Mouse (Mus musculus): ENCODE measurements around the gene Sgcd. TPM values are rescaled to one million over a fixed set of nuclear protein-coding genes. Genes with fewer than 3 reads are reported as not detected.

Gene Sgcd
- polyA plus RNA-seq, 1 experiment from 2014 or later, result 9.1 TPM

DNA sequence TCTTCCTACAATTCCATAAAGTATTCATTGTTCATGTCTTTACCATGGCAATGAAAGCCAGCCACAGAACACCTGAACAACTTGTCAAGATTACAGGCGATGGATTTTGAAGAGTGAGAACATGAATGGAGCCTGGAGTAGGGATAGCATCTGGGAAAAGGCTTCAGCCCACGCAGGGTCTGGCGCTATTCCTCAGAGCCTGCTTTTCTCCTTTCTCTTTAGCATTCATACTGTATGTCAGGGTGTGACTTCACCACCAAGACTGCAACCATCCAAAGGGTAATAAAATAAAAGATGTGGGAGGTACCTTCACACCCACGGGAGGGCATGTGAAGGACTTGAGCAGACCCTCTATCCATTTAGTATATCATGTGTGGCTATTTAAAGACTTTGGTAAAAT is 720.2 kb downstream of the Sgcd start:
- Histone ChIP-seq H3K27me3 (no peaks in the 10 kb centered on the region), H3K27ac (no peak overlapping the region), H3K36me3 (no peaks in the 10 kb centered on the region), H3K9ac (replicated peaks) (no peak overlapping the region), H3K4me2 (no peak overlapping the region), H3K4me1 (replicated peaks) (no peaks in the 10 kb centered on the region), H3K9me3 (no peaks in the 10 kb centered on the region), H3K4me3 (replicated peaks) (no peak overlapping the region)
- no peak for ATAC-seq (ENCODE audit: insufficient number of reproducible peaks, insufficient read depth, low FRiP score, low TSS enrichment, low read depth)
- 80% methylated on average over 4 of the region's 4 CpGs for WGBS

DNA sequence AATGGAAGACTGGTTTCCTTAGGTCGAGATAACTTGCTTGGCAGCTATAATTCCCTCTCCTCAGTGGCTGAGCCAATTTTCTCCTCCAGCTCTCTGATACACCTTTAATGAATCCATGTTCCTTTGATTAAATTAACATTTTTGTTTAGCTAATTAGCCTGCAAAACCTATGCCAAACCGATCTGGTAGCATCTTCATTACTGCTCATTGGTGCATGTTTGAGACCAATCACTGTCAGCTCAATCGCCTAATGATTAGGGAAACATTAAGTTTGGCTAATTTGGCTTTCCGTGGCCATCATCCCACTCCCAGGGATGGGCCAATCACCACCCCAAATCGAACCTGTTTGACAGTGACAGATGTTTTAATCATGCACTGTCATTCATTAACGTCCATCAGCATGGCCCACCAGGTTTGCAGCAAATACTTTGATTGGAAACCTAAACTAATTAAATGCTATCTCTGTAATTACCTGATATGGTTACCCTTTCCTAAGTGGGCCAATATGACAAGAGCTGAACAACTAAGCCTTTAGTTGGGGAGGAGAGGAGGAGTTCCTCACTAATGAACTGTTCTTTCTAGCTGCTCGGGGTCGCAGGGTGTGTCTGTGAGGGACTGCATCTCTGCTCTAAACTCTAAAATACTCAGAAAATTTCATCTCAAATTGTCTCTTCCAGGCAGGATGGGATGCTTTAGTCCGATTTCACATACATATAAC is 724.3 kb downstream of the Sgcd start:
- Histone ChIP-seq H3K4me2 (no peak overlapping the region), H3K27me3 (no peaks in the 10 kb centered on the region), H3K9ac (replicated peaks) (no peak overlapping the region), H3K27ac (no peak overlapping the region), H3K4me3 (replicated peaks) (no peak overlapping the region), H3K4me1 (replicated peaks) (no peaks in the 10 kb centered on the region), H3K36me3 (no peaks in the 10 kb centered on the region), H3K9me3 (no peaks in the 10 kb centered on the region)
- WGBS, result 81% methylated on average over 9 of the region's 9 CpGs
- ATAC-seq (ENCODE audit: insufficient number of reproducible peaks, insufficient read depth, low FRiP score, low TSS enrichment, low read depth), result no peak

DNA sequence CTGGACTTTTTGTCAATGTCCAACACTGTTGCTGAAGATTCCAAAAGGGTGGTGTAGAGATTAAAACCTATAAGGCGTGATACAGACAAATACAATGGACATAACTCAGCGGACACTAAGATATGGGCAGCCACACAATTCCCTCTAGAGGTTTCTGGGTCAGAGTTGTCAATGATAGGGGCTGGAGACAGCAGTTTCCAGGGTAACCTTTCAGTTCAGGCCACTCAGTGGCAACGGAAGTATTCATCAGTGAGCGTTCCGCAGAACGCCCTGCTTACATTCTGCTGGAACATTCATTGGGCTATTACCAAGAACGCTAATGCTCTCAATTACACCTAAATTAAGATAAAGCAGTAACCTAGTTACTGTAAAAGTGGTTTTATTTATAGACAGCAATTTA is 738.5 kb downstream of the Sgcd start:
- no peaks in the 10 kb centered on the region for H3K4me1 ChIP-seq (replicated peaks)
- 72% methylated on average over 7 of the region's 7 CpGs for WGBS
- no peak for ATAC-seq (ENCODE audit: insufficient number of reproducible peaks, insufficient read depth, low FRiP score, low TSS enrichment, low read depth)
- H3K4me3 ChIP-seq (replicated peaks), result no peak overlapping the region
- no peaks in the 10 kb centered on the region for H3K9me3 ChIP-seq
- H3K4me2 ChIP-seq, result no peak overlapping the region
- no peak overlapping the region for H3K9ac ChIP-seq (replicated peaks)
- H3K27me3 ChIP-seq, result no peaks in the 10 kb centered on the region
- no peak overlapping the region for H3K27ac ChIP-seq
- H3K36me3 ChIP-seq, result no peaks in the 10 kb centered on the region

DNA sequence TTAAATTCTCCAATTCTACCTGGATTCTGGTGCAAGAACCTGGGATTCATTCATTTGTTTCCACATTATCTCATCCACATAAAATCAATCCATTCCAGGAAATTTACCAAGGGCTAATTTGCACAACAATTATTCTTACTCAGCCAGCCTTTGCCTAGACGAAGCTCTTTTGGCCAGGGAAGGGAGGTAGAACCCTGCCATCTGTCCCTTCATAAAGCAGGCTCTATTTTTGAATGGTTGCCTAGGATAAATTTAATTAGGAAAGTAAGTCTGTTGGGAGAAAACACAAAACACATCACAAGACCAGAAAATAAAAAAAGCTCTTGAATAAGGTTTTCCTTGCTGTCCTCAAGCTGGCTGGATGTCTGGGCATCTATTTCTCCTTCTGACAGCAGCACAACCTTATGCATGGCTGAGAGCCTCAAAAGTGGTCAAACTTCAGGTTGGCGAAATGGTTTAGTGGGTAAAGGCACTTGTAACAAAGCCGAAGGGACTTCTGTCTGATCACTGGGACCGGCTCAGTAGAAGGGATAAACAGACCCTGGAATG is 740.4 kb downstream of the Sgcd start:
- H3K36me3 ChIP-seq, result no peaks in the 10 kb centered on the region
- WGBS, result 88% methylated on average over 4 of the region's 4 CpGs

DNA sequence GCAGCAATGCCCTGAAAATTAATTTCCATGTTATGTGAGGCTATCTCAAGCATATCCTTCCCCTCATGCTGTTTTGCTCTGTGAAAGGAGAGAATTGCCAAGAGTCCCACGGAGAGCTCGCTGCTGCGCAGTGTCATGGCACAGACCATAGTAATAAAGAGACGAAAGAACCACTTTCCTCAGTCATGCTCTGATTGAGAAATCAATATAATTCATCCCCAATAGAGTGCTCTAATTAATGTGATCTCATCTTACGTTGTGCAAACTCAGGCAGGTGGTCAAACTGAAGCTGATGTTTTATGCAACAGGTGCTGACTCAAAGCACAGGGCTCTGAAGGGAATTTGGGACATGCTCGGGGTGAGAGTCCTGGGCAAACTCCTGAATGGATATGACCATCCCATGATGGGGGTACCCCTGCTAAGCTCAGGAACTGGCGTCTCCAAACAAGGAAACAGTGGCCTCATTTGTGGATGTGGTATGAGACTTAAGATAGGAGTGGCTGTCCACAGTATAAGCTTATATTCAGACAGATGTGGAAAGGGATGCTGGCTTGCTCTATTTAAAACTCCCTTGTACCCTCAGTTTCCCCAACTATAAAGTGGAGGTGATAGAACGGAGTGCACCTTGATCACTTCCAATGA is 740.9 kb downstream of the Sgcd start:
- whole genome bisulfite sequencing, result 85% methylated on average over 8 of the region's 8 CpGs
- no peaks in the 10 kb centered on the region for H3K4me1 ChIP-seq (replicated peaks)
- H3K4me3 ChIP-seq (replicated peaks), result no peak overlapping the region
- no peak for ATAC-seq (ENCODE audit: insufficient number of reproducible peaks, insufficient read depth, low FRiP score, low TSS enrichment, low read depth)
- H3K27me3 ChIP-seq, result no peaks in the 10 kb centered on the region
- H3K9me3 ChIP-seq, result no peaks in the 10 kb centered on the region
- no peaks in the 10 kb centered on the region for H3K36me3 ChIP-seq
- no peak overlapping the region for H3K27ac ChIP-seq
- no peak overlapping the region for H3K4me2 ChIP-seq
- no peak overlapping the region for H3K9ac ChIP-seq (replicated peaks)

More for the DNA sequence above, 740.4 kb downstream of the Sgcd start:
- Histone ChIP-seq H3K4me2 (no peak overlapping the region), H3K27ac (no peak overlapping the region), H3K9ac (replicated peaks) (no peak overlapping the region), H3K27me3 (no peaks in the 10 kb centered on the region), H3K4me3 (replicated peaks) (no peak overlapping the region), H3K9me3 (no peaks in the 10 kb centered on the region), H3K4me1 (replicated peaks) (no peaks in the 10 kb centered on the region)
- no peak for ATAC-seq (ENCODE audit: insufficient number of reproducible peaks, insufficient read depth, low FRiP score, low TSS enrichment, low read depth)

DNA sequence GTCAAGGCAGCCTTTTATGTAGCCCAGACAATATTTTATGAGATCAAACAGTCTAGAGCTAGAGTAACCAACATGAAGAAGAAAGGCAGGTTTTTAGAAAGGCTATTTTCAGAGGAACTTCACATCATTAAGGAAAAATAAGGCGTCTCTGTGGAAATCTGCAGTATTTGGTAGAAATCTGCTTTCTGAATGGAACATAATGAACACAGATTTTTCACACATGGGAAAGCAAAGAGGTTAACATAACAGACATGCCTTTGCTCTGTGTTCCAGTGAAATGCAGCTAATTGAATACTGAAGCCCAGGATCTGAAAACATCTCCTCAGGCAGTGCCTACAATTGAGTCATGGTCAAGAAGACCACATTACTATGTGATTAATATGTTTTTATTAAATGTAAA is 746.4 kb downstream of the Sgcd start:
- no peak overlapping the region for H3K4me2 ChIP-seq
- no peak for ATAC-seq (ENCODE audit: insufficient number of reproducible peaks, insufficient read depth, low FRiP score, low TSS enrichment, low read depth)
- H3K4me1 ChIP-seq (replicated peaks), result no peaks in the 10 kb centered on the region
- no peak overlapping the region for H3K4me3 ChIP-seq (replicated peaks)
- no peak overlapping the region for H3K9ac ChIP-seq (replicated peaks)
- 77% methylated on average over 1 of the region's 1 CpGs for WGBS
- H3K27ac ChIP-seq, result no peak overlapping the region
- no peaks in the 10 kb centered on the region for H3K9me3 ChIP-seq
- H3K36me3 ChIP-seq, result no peaks in the 10 kb centered on the region
- H3K27me3 ChIP-seq, result no peaks in the 10 kb centered on the region

DNA sequence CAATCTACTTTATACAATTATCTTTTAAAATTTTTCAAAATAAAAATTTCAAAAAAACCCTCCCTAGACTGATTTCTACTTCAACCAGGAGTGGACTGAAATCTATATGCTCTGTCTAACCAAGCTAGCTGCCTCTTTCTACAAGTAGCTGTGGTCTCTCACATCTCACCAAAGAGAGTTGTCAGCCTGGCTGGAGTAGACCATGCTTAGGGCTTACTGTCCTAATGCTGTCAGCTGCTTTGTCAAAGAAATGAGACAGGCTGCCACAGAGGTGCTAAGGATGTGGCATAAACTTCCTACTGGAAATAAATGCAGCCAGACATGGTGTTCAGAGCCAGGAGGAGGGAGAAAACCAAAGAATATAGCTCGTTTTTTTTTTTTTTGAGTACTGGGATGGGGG is 760.5 kb downstream of the Sgcd start:
- Histone ChIP-seq H3K27me3 (no peaks in the 10 kb centered on the region), H3K9ac (replicated peaks) (no peak overlapping the region), H3K4me1 (replicated peaks) (no peaks in the 10 kb centered on the region), H3K9me3 (no peaks in the 10 kb centered on the region), H3K4me3 (replicated peaks) (no peak overlapping the region), H3K4me2 (no peak overlapping the region), H3K36me3 (no peaks in the 10 kb centered on the region), H3K27ac (no peak overlapping the region)
- WGBS, result 41% methylated on average over 1 of the region's 1 CpGs
- no peak for ATAC-seq (ENCODE audit: insufficient number of reproducible peaks, insufficient read depth, low FRiP score, low TSS enrichment, low read depth)

DNA sequence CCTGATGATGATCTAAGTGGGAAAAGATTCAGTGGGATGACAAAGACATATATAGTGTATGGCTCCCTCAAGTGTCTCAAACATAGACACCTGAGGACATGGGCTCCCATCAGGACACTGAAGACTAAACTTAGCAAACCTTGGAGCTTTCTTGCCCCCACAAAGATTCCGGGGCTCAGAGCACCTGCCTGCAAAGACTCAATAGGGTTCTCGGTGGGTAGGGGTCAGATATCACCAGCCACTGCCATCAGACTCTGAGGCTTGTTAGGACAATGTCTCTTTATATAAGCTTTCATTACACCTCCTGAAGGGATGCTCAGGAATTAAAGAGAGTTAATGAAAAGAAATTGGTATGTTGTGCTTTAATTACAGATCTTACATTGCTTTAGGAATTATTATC is 764.6 kb downstream of the Sgcd start:
- Histone ChIP-seq H3K9me3 (no peaks in the 10 kb centered on the region), H3K4me1 (replicated peaks) (no peaks in the 10 kb centered on the region), H3K27ac (no peak overlapping the region), H3K27me3 (no peaks in the 10 kb centered on the region), H3K4me3 (replicated peaks) (no peak overlapping the region), H3K4me2 (no peak overlapping the region), H3K9ac (replicated peaks) (no peak overlapping the region), H3K36me3 (no peaks in the 10 kb centered on the region)
- ATAC-seq (ENCODE audit: insufficient number of reproducible peaks, insufficient read depth, low FRiP score, low TSS enrichment, low read depth), result no peak
- 88% methylated on average over 2 of the region's 2 CpGs for WGBS

DNA sequence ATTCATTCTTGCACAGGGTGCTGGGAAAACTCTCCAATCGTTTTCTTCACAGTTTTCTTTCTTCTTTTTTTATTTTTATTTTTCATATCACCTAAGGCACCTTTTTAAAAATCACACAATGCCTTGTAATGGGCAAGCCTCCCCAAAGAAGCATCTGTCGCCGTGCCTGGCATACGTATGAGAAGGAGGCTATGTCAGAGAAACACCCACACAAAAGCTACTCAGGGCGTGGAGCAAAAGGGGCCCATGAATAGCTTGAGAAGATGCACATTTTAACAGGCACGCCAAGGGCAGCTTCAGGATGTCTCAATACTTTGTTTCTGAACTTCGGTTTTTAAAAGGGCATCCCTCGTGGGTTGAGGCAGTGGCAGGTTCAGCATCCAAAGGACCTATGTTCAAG is 777.2 kb downstream of the Sgcd start:
- Histone ChIP-seq H3K4me1 (replicated peaks) (no peaks in the 10 kb centered on the region), H3K9me3 (no peaks in the 10 kb centered on the region), H3K36me3 (no peaks in the 10 kb centered on the region), H3K4me2 (no peak overlapping the region), H3K4me3 (replicated peaks) (no peak overlapping the region), H3K27me3 (no peaks in the 10 kb centered on the region), H3K27ac (no peak overlapping the region), H3K9ac (replicated peaks) (no peak overlapping the region)
- WGBS, result 81% methylated on average over 8 of the region's 8 CpGs
- ATAC-seq (ENCODE audit: insufficient number of reproducible peaks, insufficient read depth, low FRiP score, low TSS enrichment, low read depth), result no peak

DNA sequence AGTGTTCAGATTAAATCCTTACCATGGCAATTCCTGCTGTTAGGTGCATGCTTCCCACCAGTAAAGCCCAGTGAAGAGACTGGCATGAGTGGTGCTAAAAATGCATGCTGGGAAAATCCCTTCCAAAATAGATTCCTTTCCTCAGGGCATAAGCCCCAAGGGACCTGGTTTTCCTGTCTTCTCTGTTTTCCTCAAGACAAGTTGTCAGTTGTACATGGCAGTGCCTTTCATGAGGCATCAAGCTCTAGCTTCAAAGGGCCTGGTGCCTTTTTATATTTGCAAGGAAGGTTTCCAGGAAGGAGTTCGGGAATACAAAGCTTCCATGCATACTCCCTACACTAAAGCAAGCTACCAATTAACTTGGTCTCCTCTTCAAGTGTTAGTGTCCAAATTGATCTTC is 782.3 kb downstream of the Sgcd start:
- WGBS, result 78% methylated on average over 1 of the region's 1 CpGs
- ATAC-seq (ENCODE audit: insufficient number of reproducible peaks, insufficient read depth, low FRiP score, low TSS enrichment, low read depth), result no peak
- Histone ChIP-seq H3K27ac (no peak overlapping the region), H3K36me3 (no peaks in the 10 kb centered on the region), H3K4me1 (replicated peaks) (no peaks in the 10 kb centered on the region), H3K9me3 (no peaks in the 10 kb centered on the region), H3K27me3 (no peaks in the 10 kb centered on the region), H3K9ac (replicated peaks) (no peak overlapping the region), H3K4me2 (no peak overlapping the region), H3K4me3 (replicated peaks) (no peak overlapping the region)

DNA sequence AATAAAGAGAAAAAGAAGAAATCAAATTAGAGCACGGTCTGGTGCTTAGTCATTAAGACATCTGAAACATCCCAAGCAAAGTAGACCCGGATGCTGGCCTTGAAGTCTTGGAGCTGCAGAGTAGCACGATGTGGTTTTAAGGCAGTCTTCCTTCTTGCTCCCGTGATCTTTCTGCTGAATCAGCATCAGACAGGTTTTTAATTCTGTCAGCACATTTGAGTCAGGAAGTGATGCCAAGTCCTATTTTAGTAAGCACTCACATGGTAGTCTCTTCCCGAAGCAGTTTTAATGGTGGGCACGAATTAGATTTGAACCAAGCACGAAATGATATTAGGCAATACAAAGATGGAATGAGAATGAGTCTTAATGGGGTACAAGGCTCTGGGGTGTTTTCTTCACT is 789.7 kb downstream of the Sgcd start:
- 89% methylated on average over 7 of the region's 7 CpGs for WGBS
- H3K36me3 ChIP-seq, result no peaks in the 10 kb centered on the region

DNA sequence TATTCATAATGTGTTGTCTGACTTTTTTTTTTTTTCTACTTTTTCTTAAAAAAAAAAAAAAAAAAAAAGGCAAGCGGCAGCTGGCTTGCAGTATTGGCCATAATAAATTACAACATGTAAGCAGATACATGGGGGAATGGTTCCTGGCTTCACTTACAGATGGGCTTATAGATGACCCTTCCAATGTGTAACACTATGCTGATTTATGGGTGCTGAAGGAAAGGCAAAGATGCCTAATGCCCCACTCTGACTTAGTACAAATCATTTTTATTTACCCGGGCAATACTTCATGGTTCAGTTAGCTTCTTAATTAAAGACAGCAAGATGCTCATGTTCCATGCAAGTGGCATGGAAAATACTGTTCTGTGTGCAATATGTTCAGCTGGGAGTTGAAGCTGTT is 800.2 kb downstream of the Sgcd start:
- no peak overlapping the region for H3K4me3 ChIP-seq (replicated peaks)
- WGBS, result 61% methylated on average over 2 of the region's 2 CpGs
- ATAC-seq (ENCODE audit: insufficient number of reproducible peaks, insufficient read depth, low FRiP score, low TSS enrichment, low read depth), result no peak

More for the DNA sequence above, 789.7 kb downstream of the Sgcd start:
- Histone ChIP-seq H3K4me2 (no peak overlapping the region), H3K27ac (no peak overlapping the region), H3K9me3 (no peaks in the 10 kb centered on the region), H3K27me3 (no peaks in the 10 kb centered on the region), H3K9ac (replicated peaks) (no peak overlapping the region), H3K4me3 (replicated peaks) (no peak overlapping the region), H3K4me1 (replicated peaks) (no peaks in the 10 kb centered on the region)
- no peak for ATAC-seq (ENCODE audit: insufficient number of reproducible peaks, insufficient read depth, low FRiP score, low TSS enrichment, low read depth)

More for the DNA sequence above, 800.2 kb downstream of the Sgcd start:
- H3K9me3 ChIP-seq, result no peaks in the 10 kb centered on the region
- H3K27ac ChIP-seq, result no peak overlapping the region
- H3K4me1 ChIP-seq (replicated peaks), result no peaks in the 10 kb centered on the region
- no peak overlapping the region for H3K4me2 ChIP-seq
- H3K27me3 ChIP-seq, result no peaks in the 10 kb centered on the region
- no peaks in the 10 kb centered on the region for H3K36me3 ChIP-seq
- H3K9ac ChIP-seq (replicated peaks), result no peak overlapping the region
